ENCODE assay signal across 23 mouse cellular contexts in genomic region chr9:14871536-14871935, GRCm38 (mm10). TPM values are rescaled to one million over a fixed set of nuclear protein-coding genes. Genes with fewer than 3 reads are reported as not detected.
DNase-seq lines count a peak whose midpoint lies in the region; ATAC-seq lines count a peak whose summit lies in the region.
"Had no signal": no experiment of that assay in that cellular context is flagged by ENCODE, and none has a peak within 500 bp of the region (broad histone marks: within the 10 kb centered on the region; RNA-seq: fewer than 3 reads in every experiment).

No protein-coding gene starts in this region.

- no peaks in the 10 kb centered on the region for H3K27me3 ChIP-seq in forebrain, embryonic 10.5 days (ENCODE audit: poor library complexity, severe bottlenecking)
- H3K27me3 ChIP-seq in forebrain, embryonic 13.5 days: no peaks in the 10 kb centered on the region
- no peaks in the 10 kb centered on the region for H3K27me3 ChIP-seq in midbrain, embryonic 10.5 days (ENCODE audit: low read depth, poor library complexity, severe bottlenecking)
- H3K27me3 ChIP-seq in midbrain, embryonic 13.5 days: no peaks in the 10 kb centered on the region
- no peaks in the 10 kb centered on the region for H3K27me3 ChIP-seq in midbrain, embryonic 15.5 days (replicated peaks)
- H3K27me3 ChIP-seq: CH12.LX; neural tube, embryonic 12.5 days had no signal

- no peak overlapping the region for H3K9ac ChIP-seq in forebrain, embryonic 13.5 days
- no peak overlapping the region for H3K9ac ChIP-seq in midbrain, embryonic 13.5 days (replicated peaks)
- no peak overlapping the region for H3K9ac ChIP-seq in midbrain, embryonic 15.5 days
- H3K9ac ChIP-seq: limb, embryonic 15.5 days; neural tube, embryonic 12.5 days had no signal

- H3K4me1 ChIP-seq in forebrain, embryonic 10.5 days: peaks cover 30% of the 10 kb centered on the region
- peaks cover 14% of the 10 kb centered on the region for H3K4me1 ChIP-seq in forebrain, embryonic 13.5 days
- peaks cover 26% of the 10 kb centered on the region for H3K4me1 ChIP-seq in midbrain, embryonic 10.5 days
- peaks cover 18% of the 10 kb centered on the region for H3K4me1 ChIP-seq in midbrain, embryonic 13.5 days (replicated peaks)
- H3K4me1 ChIP-seq in midbrain, embryonic 15.5 days: peaks cover 14% of the 10 kb centered on the region

- H3K4me3 ChIP-seq in forebrain, embryonic 10.5 days: no peak overlapping the region
- H3K4me3 ChIP-seq in forebrain, embryonic 13.5 days: no peak overlapping the region
- H3K4me3 ChIP-seq in midbrain, embryonic 10.5 days: no peak overlapping the region
- no peak overlapping the region for H3K4me3 ChIP-seq in midbrain, embryonic 13.5 days (replicated peaks)
- H3K4me3 ChIP-seq in midbrain, embryonic 15.5 days: no peak overlapping the region
- H3K4me3 ChIP-seq: limb, embryonic 15.5 days; neural tube, embryonic 12.5 days had no signal

- no peaks in the 10 kb centered on the region for H3K36me3 ChIP-seq in forebrain, embryonic 10.5 days (replicated peaks)
- no peaks in the 10 kb centered on the region for H3K36me3 ChIP-seq in forebrain, embryonic 13.5 days (ENCODE audit: poor library complexity, severe bottlenecking)
- no peaks in the 10 kb centered on the region for H3K36me3 ChIP-seq in midbrain, embryonic 10.5 days
- H3K36me3 ChIP-seq in midbrain, embryonic 13.5 days: no peaks in the 10 kb centered on the region
- no peaks in the 10 kb centered on the region for H3K36me3 ChIP-seq in midbrain, embryonic 15.5 days (replicated peaks)
- H3K36me3 ChIP-seq: limb, embryonic 15.5 days; neural tube, embryonic 12.5 days had no signal

- no peak for ATAC-seq in forebrain, embryonic 13.5 days
- ATAC-seq in midbrain, embryonic 13.5 days: no peak; the same call in 1 of the 2 replicates
- ATAC-seq in midbrain, embryonic 15.5 days (replicated peaks): peak; percentile 6; the same call in 1 of the 2 replicates

- H3K9me3 ChIP-seq in forebrain, embryonic 10.5 days: no peaks in the 10 kb centered on the region
- no peaks in the 10 kb centered on the region for H3K9me3 ChIP-seq in forebrain, embryonic 13.5 days (replicated peaks)
- H3K9me3 ChIP-seq in midbrain, embryonic 10.5 days (replicated peaks): no peaks in the 10 kb centered on the region
- H3K9me3 ChIP-seq in midbrain, embryonic 13.5 days: no peaks in the 10 kb centered on the region
- no peaks in the 10 kb centered on the region for H3K9me3 ChIP-seq in midbrain, embryonic 15.5 days
- H3K9me3 ChIP-seq: limb, embryonic 15.5 days; neural tube, embryonic 12.5 days had no signal

- DNase-seq in forebrain, embryonic 10.5 days (ENCODE audit: extremely low spot score, low spot score): no peak
- DNase-seq in midbrain, embryonic 10.5 days (ENCODE audit: low spot score): no peak
- DNase-seq in adrenal gland, postnatal 10 days: peak; percentile 47
- DNase-seq in left cerebral cortex, postnatal 4 days: no peak
- no peak for DNase-seq in frontal cortex, postnatal 25 days (ENCODE audit: low spot score in 2 of 2)
- DNase-seq: cerebellum, adult 11 months; cerebellum, postnatal 14 days; gastrocnemius, postnatal 25 days; kidney, adult 2 months; kidney, postnatal 36 days; lung, adult 18-20 months had no signal

- H3K27ac ChIP-seq in forebrain, embryonic 10.5 days: peak overlapping the region; percentile 81; the same call in 1 of the 2 replicates
- no peak overlapping the region for H3K27ac ChIP-seq in forebrain, embryonic 13.5 days
- H3K27ac ChIP-seq in midbrain, embryonic 10.5 days (replicated peaks): peak overlapping the region; percentile 78
- no peak overlapping the region for H3K27ac ChIP-seq in midbrain, embryonic 13.5 days
- H3K27ac ChIP-seq in midbrain, embryonic 15.5 days: no peak overlapping the region
- H3K27ac ChIP-seq: limb, embryonic 15.5 days; neural tube, embryonic 12.5 days; stomach, postnatal 0 days had no signal

- H3K4me2 ChIP-seq in forebrain, embryonic 13.5 days: no peak overlapping the region
- no peak overlapping the region for H3K4me2 ChIP-seq in midbrain, embryonic 13.5 days (replicated peaks)
- H3K4me2 ChIP-seq in midbrain, embryonic 15.5 days: no peak overlapping the region
- H3K4me2 ChIP-seq: limb, embryonic 15.5 days had no signal

- WGBS in forebrain, embryonic 10.5 days: 87% methylated on average over 3 of the region's 3 CpGs
- WGBS in forebrain, embryonic 13.5 days: 71% methylated on average over 3 of the region's 3 CpGs
- WGBS in midbrain, embryonic 10.5 days: 86% methylated on average over 3 of the region's 3 CpGs
- 65% methylated on average over 3 of the region's 3 CpGs for WGBS in midbrain, embryonic 13.5 days
- WGBS in midbrain, embryonic 15.5 days: 52% methylated on average over 3 of the region's 3 CpGs

- intact Hi-C loops in left cerebral cortex, postnatal 4 days (cut with DNase I): no loop called here

RNA-seq across cellular contexts. Expression of gene Gpr83, which starts 11.5 kb away (rescaled TPM):
- polyA plus RNA-seq in forebrain, embryonic 10.5 days (2016; fragmentation: Nextera tagmentation; extraction: Ambion mirVana): 0.14 and 0.30 TPM in 2 replicates
- 0.45 and 0.49 TPM in 2 replicates for polyA plus RNA-seq in forebrain, embryonic 13.5 days (2015; fragmentation: Nextera tagmentation; extraction: Ambion mirVana)
- 0.25 and 0.40 TPM in 2 replicates for polyA plus RNA-seq in midbrain, embryonic 10.5 days (2016; fragmentation: Nextera tagmentation; extraction: Ambion mirVana)
- 2.6 and 2.8 TPM in 2 replicates for polyA plus RNA-seq in midbrain, embryonic 13.5 days (2015; fragmentation: Nextera tagmentation; extraction: Ambion mirVana)
- under 1 TPM; 0.18 to 0.21 TPM for total RNA-seq in adrenal gland, postnatal 10 days (2021)
- 3.1 and 3.3 TPM in 2 replicates for polyA plus RNA-seq in midbrain, embryonic 15.5 days (2015; fragmentation: Nextera tagmentation; extraction: Ambion mirVana)
- 1 to 10 TPM; 1.8 to 2.8 TPM for total RNA-seq in left cerebral cortex, postnatal 4 days (2021)
- total RNA-seq: CH12.LX; gastrocnemius, postnatal 25 days had no signal
- polyA plus RNA-seq: heart, postnatal 0 days had no signal

RNA-seq across cellular contexts. Expression of gene Izumo1r, which starts 32.2 kb away (rescaled TPM):
- 0.22 TPM in 1 of 2 replicates, not detected in the other for polyA plus RNA-seq in forebrain, embryonic 10.5 days (2016; fragmentation: Nextera tagmentation; extraction: Ambion mirVana)
- polyA plus RNA-seq in forebrain, embryonic 13.5 days (2015; fragmentation: Nextera tagmentation; extraction: Ambion mirVana): not detected in 2 replicates
- polyA plus RNA-seq in midbrain, embryonic 10.5 days (2016; fragmentation: Nextera tagmentation; extraction: Ambion mirVana): not detected in 2 replicates
- polyA plus RNA-seq in midbrain, embryonic 13.5 days (2015; fragmentation: Nextera tagmentation; extraction: Ambion mirVana): not detected in 2 replicates
- under 1 TPM; 0.48 to 0.81 TPM for total RNA-seq in adrenal gland, postnatal 10 days (2021)
- polyA plus RNA-seq in midbrain, embryonic 15.5 days (2015; fragmentation: Nextera tagmentation; extraction: Ambion mirVana): not detected in 2 replicates
- not detected for total RNA-seq in left cerebral cortex, postnatal 4 days (2021)
- total RNA-seq: CH12.LX; gastrocnemius, postnatal 25 days; heart, adult 8-10 months; layer of hippocampus, postnatal 14 days; left cerebral cortex, postnatal 10 days had no signal
- polyA plus RNA-seq: frontal cortex, adult 2 months; heart, postnatal 0 days; neural tube, embryonic 12.5 days; stomach, postnatal 0 days had no signal

Comparison
In these comparisons a context has a peak if more than half of its experiments do, and no peak if none do; other contexts are left out.
1. H3K27ac ChIP-seq: peak in forebrain, embryonic 10.5 days (single experiment) and midbrain, embryonic 10.5 days (single experiment); none in forebrain, embryonic 13.5 days (single experiment), midbrain, embryonic 13.5 days (single experiment) and midbrain, embryonic 15.5 days (single experiment).